ENCODE assay signal across 7 mouse cellular contexts in the genomic region with DNA sequence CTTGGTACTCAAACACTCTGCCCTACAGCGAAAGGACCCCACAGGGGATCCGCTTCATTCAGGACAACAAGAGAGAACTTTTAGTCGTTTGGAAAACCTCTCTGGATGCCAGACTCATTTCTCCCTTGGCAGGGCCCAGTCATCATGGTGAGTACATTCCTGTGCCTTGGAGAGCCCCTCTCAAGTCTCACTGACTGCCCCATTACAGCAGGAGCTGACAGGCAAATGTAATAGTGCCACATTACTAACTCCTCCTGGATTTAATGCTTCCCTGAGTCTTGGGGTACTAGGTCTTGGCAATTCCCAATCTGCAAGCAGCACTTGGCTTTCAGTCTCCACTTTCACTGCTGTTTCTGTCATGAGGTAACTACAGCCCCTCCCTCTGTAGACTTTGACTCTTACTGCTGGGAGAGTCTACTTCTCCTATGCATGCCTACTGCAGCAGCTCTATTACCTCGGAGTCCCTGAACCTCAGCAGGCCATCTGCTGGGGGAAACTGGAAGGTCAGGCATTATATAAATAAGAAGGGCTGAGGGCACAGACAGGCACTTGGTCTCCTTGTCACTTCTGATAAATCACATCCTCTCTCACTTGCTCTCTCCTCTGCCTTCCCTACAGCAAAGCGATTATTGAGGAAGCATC.
DNase-seq lines count a peak whose midpoint lies in the region; ATAC-seq and TF ChIP-seq lines count a peak whose summit lies in the region.

No protein-coding gene starts in this region.

- peak; percentile 67 for DNase-seq in kidney, postnatal 0 days (ENCODE audit: low spot score)
- peak; percentile 59 for DNase-seq in brain, adult 2 months (ENCODE audit: low read depth, low spot score)
- DNase-seq in hindbrain, embryonic 10.5 days (ENCODE audit: low spot score): peak; percentile 44
- peak; percentile 31 for DNase-seq in lung, postnatal 14 days
- DNase-seq in thymus, postnatal 36 days: no peak

- H3K36me3 ChIP-seq in kidney, postnatal 0 days (ENCODE audit: insufficient read depth, low read length): no peaks in the 10 kb centered on the region
- H3K36me3 ChIP-seq in kidney, embryonic 14.5 days (ENCODE audit: control insufficient read depth, insufficient read depth, low read length): no peaks in the 10 kb centered on the region
- H3K36me3 ChIP-seq in hindbrain, embryonic 10.5 days: no peaks in the 10 kb centered on the region

- no peaks in the 10 kb centered on the region for H3K27me3 ChIP-seq in kidney, postnatal 0 days (ENCODE audit: insufficient read depth, low read length)
- no peaks in the 10 kb centered on the region for H3K27me3 ChIP-seq in kidney, embryonic 14.5 days (ENCODE audit: control insufficient read depth, insufficient read depth, low read length)
- no peaks in the 10 kb centered on the region for H3K27me3 ChIP-seq in hindbrain, embryonic 10.5 days (ENCODE audit: insufficient read depth, poor library complexity, severe bottlenecking)

- H3K4me1 ChIP-seq in kidney, postnatal 0 days (replicated peaks; ENCODE audit: insufficient read depth, low read length): no peaks in the 10 kb centered on the region
- 0 out of 2 replicates have a peak, but pooled peaks cover 5% of the 10 kb centered on the region for H3K4me1 ChIP-seq in kidney, embryonic 14.5 days (ENCODE audit: control insufficient read depth, insufficient read depth, low read length)
- H3K4me1 ChIP-seq in hindbrain, embryonic 10.5 days (replicated peaks): peaks cover 40% of the 10 kb centered on the region

- H3K9me3 ChIP-seq in kidney, postnatal 0 days (replicated peaks; ENCODE audit: low read length): no peaks in the 10 kb centered on the region
- H3K9me3 ChIP-seq in kidney, embryonic 14.5 days (ENCODE audit: control insufficient read depth, low read length): no peaks in the 10 kb centered on the region
- H3K9me3 ChIP-seq in hindbrain, embryonic 10.5 days: no peaks in the 10 kb centered on the region

- no peak overlapping the region for H3K27ac ChIP-seq in kidney, postnatal 0 days
- no peak overlapping the region for H3K27ac ChIP-seq in kidney, embryonic 14.5 days (ENCODE audit: low read depth, low read length)
- peak overlapping the region; percentile 37; the same call in 1 of the 2 replicates for H3K27ac ChIP-seq in hindbrain, embryonic 10.5 days

- no peak overlapping the region for H3K9ac ChIP-seq in kidney, postnatal 0 days (ENCODE audit: low read depth, low read length)
- H3K9ac ChIP-seq in kidney, embryonic 14.5 days (ENCODE audit: low read depth, low read length): no peak overlapping the region

- ATAC-seq in kidney, postnatal 0 days (replicated peaks; ENCODE audit: low FRiP score, low read depth): no peak
- no peak for ATAC-seq in kidney, embryonic 14.5 days (ENCODE audit: low FRiP score, low TSS enrichment)
- no peak for ATAC-seq in CD4-positive, CD25-positive, alpha-beta regulatory T cell, adult 4 months

- no peak overlapping the region for H3K4me3 ChIP-seq in kidney, postnatal 0 days (replicated peaks; ENCODE audit: low read depth, low read length)
- no peak overlapping the region for H3K4me3 ChIP-seq in kidney, embryonic 14.5 days (ENCODE audit: low read length)
- H3K4me3 ChIP-seq in hindbrain, embryonic 10.5 days: no peak overlapping the region

- 51% methylated on average over 5 of the region's 5 CpGs for WGBS in kidney, postnatal 0 days
- WGBS in kidney, embryonic 14.5 days: 44% methylated on average over 5 of the region's 5 CpGs
- 60% methylated on average over 5 of the region's 5 CpGs for WGBS in hindbrain, embryonic 10.5 days

- no peak overlapping the region for H3K4me2 ChIP-seq in kidney, postnatal 0 days (ENCODE audit: low read length)
- H3K4me2 ChIP-seq in kidney, embryonic 14.5 days (replicated peaks; ENCODE audit: low read depth, low read length): no peak overlapping the region

- TF ChIP-seq CTCF in kidney, postnatal 0 days (IDR thresholded peaks at IDR 0.05; ENCODE audit: low read depth): peak; percentile 63

Comparison
In these comparisons a context has a peak if more than half of its experiments do, and no peak if none do; other contexts are left out.
1. DNase-seq: peak in kidney, postnatal 0 days (single experiment), brain, adult 2 months (single experiment), hindbrain, embryonic 10.5 days (single experiment) and lung, postnatal 14 days (single experiment); none in thymus, postnatal 36 days (0 of 2).